Mouse (Mus musculus): ENCODE data around the gene Trappc12. TPM values are rescaled to one million over a fixed set of nuclear protein-coding genes. Genes with fewer than 3 reads are reported as not detected.

The Trappc12 gene
- polyA plus RNA-seq, 1 experiment = 22.0 TPM

GRCm38 (mm10) chr12:28649141-28650110, 100.8 kb downstream of the Trappc12 start, which contains the start of gene Rnaseh1:
Rnaseh1 (plus strand) TSS chr12:28649602.
- Histone ChIP-seq H3K27ac (ENCODE audit: insufficient read depth, low read length) (peak within 1 kb of the TSS; percentile 59), H3K36me3 (ENCODE audit: control insufficient read depth, insufficient read depth, low read length) (peaks cover 5% of the 10 kb centered on the region), H3K4me3 (ENCODE audit: extremely low read depth, insufficient read depth, insufficient read length) (peak within 1 kb of the TSS; percentile 86), H3K4me1 (ENCODE audit: control insufficient read depth, insufficient read depth, insufficient read length) (peaks cover 7% of the 10 kb centered on the region; the same call in 1 of the 2 replicates), H3K27me3 (ENCODE audit: control insufficient read depth, insufficient read depth, low read length) (no peaks in the 10 kb centered on the region)
- peak; percentile 63 to 87 for DNase-seq (ENCODE audit: low read depth in 1 of 2, low spot score in 2 of 2)
- TF ChIP-seq POLR2A (IDR thresholded peaks at IDR 0.05; ENCODE audit: low read depth, low read length) (peak; percentile 58; the same call in 1 of the 2 replicates), CTCF (IDR thresholded peaks at IDR 0.05; ENCODE audit: extremely low read depth, insufficient read depth, insufficient read length, insufficient replicate concordance) (no peak)
- 2% methylated on average over 52 of the region's 52 CpGs for WGBS

Other genes starting within 250 kb of the Trappc12 start
- not detected in 2 replicates for gene Dcdc2c, start 198.1 kb downstream of the Trappc12 start, polyA plus RNA-seq (2012; rRNA removed)
- gene Allc, start 167.9 kb downstream of the Trappc12 start, polyA plus RNA-seq (2012; rRNA removed) = not detected in 2 replicates
- gene Colec11, start 127.1 kb downstream of the Trappc12 start, polyA plus RNA-seq (2012; rRNA removed) = 0.18 and 0.46 TPM in 2 replicates
- 225 and 315 TPM in 2 replicates for gene Rps7, start 114.5 kb downstream of the Trappc12 start, polyA plus RNA-seq (2012; rRNA removed)
- gene Rnaseh1, start 100.9 kb downstream of the Trappc12 start, polyA plus RNA-seq (2012; rRNA removed) = 10.2 and 10.3 TPM in 2 replicates
- 6.3 and 7.6 TPM in 2 replicates for gene Adi1, start 75.2 kb downstream of the Trappc12 start, polyA plus RNA-seq (2012; rRNA removed)
- 28.5 and 29.8 TPM in 2 replicates for gene Eipr1, start 1.3 kb upstream of the Trappc12 start, polyA plus RNA-seq (2012; rRNA removed)